In genomic region chr17:84028157-84028970, GRCm38 (mm10) we compare ENCODE assay signal across 8 mouse cellular contexts.
DNase-seq lines count a peak whose midpoint lies in the region; ATAC-seq and TF ChIP-seq lines count a peak whose summit lies in the region.

No protein-coding gene starts in this region.

- TF ChIP-seq CTCF in CH12.LX (conservative IDR thresholded peaks at IDR 0.05 in 1 of 2, IDR thresholded peaks at IDR 0.05 in 1 of 2; ENCODE audit: low read depth in 2 of 2, low read length in 2 of 2) = peak; percentile 57 to 91

- H3K79me2 ChIP-seq in CH12.LX (replicated peaks; ENCODE audit: control insufficient read depth, extremely low read depth, insufficient read depth, poor library complexity, severe bottlenecking) = no peaks in the 10 kb centered on the region

- H3K9ac ChIP-seq in CH12.LX (ENCODE audit: insufficient read depth, low read depth) = no peak overlapping the region
- H3K9ac ChIP-seq in forebrain, embryonic 12.5 days = 0 out of 2 replicates have a peak overlapping the region, but pooled peaks have one; percentile 13
- H3K9ac ChIP-seq in heart, embryonic 16.5 days (ENCODE audit: low read length) = peak overlapping the region; percentile 51
- no peak overlapping the region for H3K9ac ChIP-seq in liver, embryonic 13.5 days
- 0 out of 2 replicates have a peak overlapping the region, but pooled peaks have one; percentile 33 for H3K9ac ChIP-seq in stomach, embryonic 14.5 days (replicated peaks; ENCODE audit: low read depth, low read length)

- H3K4me1 ChIP-seq in CH12.LX (ENCODE audit: control insufficient read depth in 1 of 2, insufficient read depth in 2 of 2) = peaks cover 7 to 24% of the 10 kb centered on the region in 2 experiments
- H3K4me1 ChIP-seq in forebrain, embryonic 12.5 days = peaks cover 12% of the 10 kb centered on the region
- H3K4me1 ChIP-seq in heart, embryonic 16.5 days (ENCODE audit: control insufficient read depth, insufficient read depth, low read length) = peaks cover 16% of the 10 kb centered on the region
- peaks cover 22% of the 10 kb centered on the region for H3K4me1 ChIP-seq in liver, embryonic 13.5 days (replicated peaks)
- peaks cover 16% of the 10 kb centered on the region for H3K4me1 ChIP-seq in stomach, embryonic 14.5 days (ENCODE audit: control insufficient read depth, insufficient read depth, low read length)

- ATAC-seq in forebrain, embryonic 12.5 days (ENCODE audit: low FRiP score) = peak; percentile 87
- peak; percentile 63; the same call in 1 of the 2 replicates for ATAC-seq in heart, embryonic 16.5 days (replicated peaks; ENCODE audit: extremely low read depth, insufficient read depth, low FRiP score)
- ATAC-seq in liver, embryonic 13.5 days (ENCODE audit: low read depth) = peak; percentile 67
- peak; percentile 74; the same call in 1 of the 2 replicates for ATAC-seq in stomach, embryonic 14.5 days (ENCODE audit: insufficient number of reproducible peaks, insufficient read depth, low FRiP score, low read depth)

- H3K4me3 ChIP-seq in CH12.LX (replicated peaks in 1 of 3; ENCODE audit: low read depth in 2 of 3, low read length in 2 of 3, poor library complexity in 1 of 3) = no peak overlapping the region
- no peak overlapping the region for H3K4me3 ChIP-seq in forebrain, embryonic 12.5 days (replicated peaks)
- no peak overlapping the region for H3K4me3 ChIP-seq in heart, embryonic 16.5 days (ENCODE audit: low read length)
- no peak overlapping the region for H3K4me3 ChIP-seq in liver, embryonic 13.5 days (replicated peaks)
- no peak overlapping the region for H3K4me3 ChIP-seq in stomach, embryonic 14.5 days (ENCODE audit: low read depth, low read length)

- peak; percentile 85 for DNase-seq in CH12.LX (ENCODE audit: extremely low read depth)
- peak; percentile 70 for DNase-seq in c-Kit-positive CD71-positive TER-119-negative erythroid progenitor cells, embryonic 14.5 days (ENCODE audit: low read depth)
- DNase-seq in kidney, postnatal 14 days = peak; percentile 88
- peak; percentile 64 for DNase-seq in liver, embryonic 13.5 days
- peak; percentile 96 for DNase-seq in neural tube, embryonic 10.5 days (ENCODE audit: extremely low spot score, low spot score)

- H3K36me3 ChIP-seq in CH12.LX (replicated peaks in 1 of 2; ENCODE audit: control insufficient read depth in 1 of 2, insufficient read depth in 1 of 2, low read length in 1 of 2) = no peaks in the 10 kb centered on the region
- no peaks in the 10 kb centered on the region for H3K36me3 ChIP-seq in forebrain, embryonic 12.5 days (replicated peaks)
- H3K36me3 ChIP-seq in heart, embryonic 16.5 days (ENCODE audit: control insufficient read depth, insufficient read depth) = no peaks in the 10 kb centered on the region
- no peaks in the 10 kb centered on the region for H3K36me3 ChIP-seq in liver, embryonic 13.5 days
- no peaks in the 10 kb centered on the region for H3K36me3 ChIP-seq in stomach, embryonic 14.5 days (ENCODE audit: control insufficient read depth, insufficient read depth, low read length)

- 23% methylated on average over 27 of the region's 27 CpGs for WGBS in forebrain, embryonic 12.5 days
- WGBS in heart, embryonic 16.5 days = 24% methylated on average over 27 of the region's 27 CpGs
- WGBS in liver, embryonic 13.5 days (ENCODE audit: insufficient replicate concordance) = 13% methylated on average over 27 of the region's 27 CpGs
- WGBS in stomach, embryonic 14.5 days = 22% methylated on average over 27 of the region's 27 CpGs

- dilution Hi-C loops in CH12.LX (cut with MboI; ENCODE audit: extremely low pct_ligation_motif_present, extremely low pct_unique_long_range_greater_than_20kb, low sequenced_read_pairs) = no loop called here

- H3K27ac ChIP-seq in CH12.LX (ENCODE audit: insufficient read depth, low read depth) = no peak overlapping the region
- H3K27ac ChIP-seq in forebrain, embryonic 12.5 days = no peak overlapping the region
- no peak overlapping the region for H3K27ac ChIP-seq in heart, embryonic 16.5 days (ENCODE audit: low read length)
- H3K27ac ChIP-seq in liver, embryonic 13.5 days = no peak overlapping the region
- peak overlapping the region; percentile 56 for H3K27ac ChIP-seq in stomach, embryonic 14.5 days (ENCODE audit: low read length)

- no peak for TF ChIP-seq POLR2A in CH12.LX (IDR thresholded peaks at IDR 0.05; ENCODE audit: low read depth, low read length)

- TF ChIP-seq RAD21 in CH12.LX (IDR thresholded peaks at IDR 0.05; ENCODE audit: low read depth, low read length) = peak; percentile 85

- H3K27me3 ChIP-seq in CH12.LX (replicated peaks) = peaks cover 6% of the 10 kb centered on the region
- peaks cover 8% of the 10 kb centered on the region; the same call in 1 of the 2 replicates for H3K27me3 ChIP-seq in forebrain, embryonic 12.5 days
- no peaks in the 10 kb centered on the region for H3K27me3 ChIP-seq in heart, embryonic 16.5 days (ENCODE audit: control insufficient read depth, insufficient read depth, low read length)
- H3K27me3 ChIP-seq in liver, embryonic 13.5 days = no peaks in the 10 kb centered on the region
- H3K27me3 ChIP-seq in stomach, embryonic 14.5 days (ENCODE audit: control insufficient read depth, insufficient read depth, low read length) = no peaks in the 10 kb centered on the region

- H3K9me3 ChIP-seq in CH12.LX (replicated peaks; ENCODE audit: low read length) = peaks cover 14% of the 10 kb centered on the region
- peaks cover 6% of the 10 kb centered on the region; the same call in 1 of the 2 replicates for H3K9me3 ChIP-seq in forebrain, embryonic 12.5 days
- peaks cover 6% of the 10 kb centered on the region for H3K9me3 ChIP-seq in heart, embryonic 16.5 days (replicated peaks; ENCODE audit: control insufficient read depth, low read length)
- no peaks in the 10 kb centered on the region for H3K9me3 ChIP-seq in liver, embryonic 13.5 days (replicated peaks)
- no peaks in the 10 kb centered on the region for H3K9me3 ChIP-seq in stomach, embryonic 14.5 days (ENCODE audit: control insufficient read depth, low read depth, low read length)

- in situ Hi-C loops in CH12.LX (cut with MboI; ENCODE audit: low pct_ligation_motif_present, low pct_unique_long_range_greater_than_20kb, low sequenced_read_pairs) = no loop called here

- no peak for TF ChIP-seq EP300 in CH12.LX (IDR thresholded peaks at IDR 0.05; ENCODE audit: low read length)

- peak overlapping the region; percentile 48 for H3K4me2 ChIP-seq in CH12.LX (ENCODE audit: insufficient read depth, low read depth, poor library complexity, severe bottlenecking)
- peak overlapping the region; percentile 46 for H3K4me2 ChIP-seq in forebrain, embryonic 12.5 days
- H3K4me2 ChIP-seq in heart, embryonic 16.5 days (ENCODE audit: low read depth, low read length) = peak overlapping the region; percentile 25
- peak overlapping the region; percentile 40 for H3K4me2 ChIP-seq in liver, embryonic 13.5 days
- peak overlapping the region; percentile 31; the same call in 1 of the 2 replicates for H3K4me2 ChIP-seq in stomach, embryonic 14.5 days (replicated peaks; ENCODE audit: low read depth, low read length)

TF ChIP-seq in CH12.LX, 34 proteins besides CTCF, POLR2A, EP300 and RAD21:
- peak; percentile 13 for TF ChIP-seq USF1 (IDR thresholded peaks at IDR 0.05; ENCODE audit: low read depth, low read length)
- TF ChIP-seq POLR2AphosphoS2 (IDR thresholded peaks at IDR 0.05; ENCODE audit: low read depth, low read length) = no peak
- no peak for TF ChIP-seq ETS1 (conservative IDR thresholded peaks at IDR 0.05; ENCODE audit: low read depth, low read length)
- peak; percentile 83 for TF ChIP-seq CHD2 (IDR thresholded peaks at IDR 0.05; ENCODE audit: low read length)
- no peak for TF ChIP-seq MXI1 (IDR thresholded peaks at IDR 0.05; ENCODE audit: low read depth, low read length)
- no peak; the same call in 1 of the 2 replicates for TF ChIP-seq IRF4 (IDR thresholded peaks at IDR 0.05; ENCODE audit: low read depth, low read length)
- TF ChIP-seq MAZ (IDR thresholded peaks at IDR 0.05; ENCODE audit: low read depth, low read length) = peak; percentile 71; the same call in 1 of the 2 replicates
- peak; percentile 52; the same call in 1 of the 2 replicates for TF ChIP-seq TCF12 (IDR thresholded peaks at IDR 0.05; ENCODE audit: low read depth, low read length)
- TF ChIP-seq KAT2A (IDR thresholded peaks at IDR 0.05; ENCODE audit: insufficient replicate concordance, low read length) = no peak
- no peak for TF ChIP-seq ZKSCAN1 (IDR thresholded peaks at IDR 0.05; ENCODE audit: borderline replicate concordance, low read depth, low read length)
- TF ChIP-seq BHLHE40 (IDR thresholded peaks at IDR 0.05; ENCODE audit: low read depth, low read length) = no peak
- no peak for TF ChIP-seq MAFK (IDR thresholded peaks at IDR 0.05; ENCODE audit: insufficient replicate concordance, low read length)
- no peak for TF ChIP-seq MAX (IDR thresholded peaks at IDR 0.05; ENCODE audit: low read length)
- no peak for TF ChIP-seq MEF2A (IDR thresholded peaks at IDR 0.05; ENCODE audit: borderline replicate concordance, low read depth, low read length)
- no peak for TF ChIP-seq ZMIZ1 (IDR thresholded peaks at IDR 0.05; ENCODE audit: low read depth, low read length)
- TF ChIP-seq ELF1 (IDR thresholded peaks at IDR 0.05; ENCODE audit: low read depth, low read length) = 0 out of 2 replicates have a peak, but pooled peaks have one; percentile 16
- TF ChIP-seq ZC3H11A (IDR thresholded peaks at IDR 0.05; ENCODE audit: low read depth, low read length) = peak; percentile 50; the same call in 1 of the 2 replicates
- peak; percentile 90 for TF ChIP-seq SMC3 (IDR thresholded peaks at IDR 0.05; ENCODE audit: low read depth, low read length)
- TF ChIP-seq JUND (conservative IDR thresholded peaks at IDR 0.05; ENCODE audit: low read depth, low read length) = no peak
- TF ChIP-seq NELFE (IDR thresholded peaks at IDR 0.05; ENCODE audit: low read depth, low read length) = 0 out of 2 replicates have a peak, but pooled peaks have one; percentile 14
- no peak for TF ChIP-seq HCFC1 (IDR thresholded peaks at IDR 0.05; ENCODE audit: low read depth, low read length)
- no peak for TF ChIP-seq TBP (conservative IDR thresholded peaks at IDR 0.05; ENCODE audit: low read depth, low read length)
- no peak for TF ChIP-seq E2F4 (IDR thresholded peaks at IDR 0.05; ENCODE audit: insufficient replicate concordance, low read depth, low read length)
- TF ChIP-seq RCOR1 (conservative IDR thresholded peaks at IDR 0.05; ENCODE audit: low read depth, low read length) = no peak
- TF ChIP-seq ZNF384 (IDR thresholded peaks at IDR 0.05; ENCODE audit: low read depth, low read length) = no peak
- no peak for TF ChIP-seq SIN3A (IDR thresholded peaks at IDR 0.05; ENCODE audit: low read length)
- TF ChIP-seq PAX5 (IDR thresholded peaks at IDR 0.05; ENCODE audit: low read length) = no peak
- TF ChIP-seq MYC (IDR thresholded peaks at IDR 0.05; ENCODE audit: low read depth, low read length) = no peak

Comparison
In these comparisons a context has a peak if more than half of its experiments do, and no peak if none do; other contexts are left out.
1. H3K9ac ChIP-seq: peak in forebrain, embryonic 12.5 days (single experiment), heart, embryonic 16.5 days (single experiment) and stomach, embryonic 14.5 days (single experiment); none in CH12.LX (single experiment) and liver, embryonic 13.5 days (single experiment).
2. Peak in every context shown above with its lines, with median percentiles within 50 percentile points of each other: DNase-seq, H3K4me2 ChIP-seq and ATAC-seq.